Mouse (Mus musculus): Measurements from ENCODE around the gene Gm8906.
"Not testable (repeated sequence)": the region's sequence is repeated elsewhere in the genome, so short reads cannot be mapped to it uniquely, and the experiment has no call there.

Gm8906 gene

GRCm38 (mm10) chr5:11502385-11502784 is at the start of gene Gm8906:
TSS of gene Gm8906 (plus strand) at chr5:11502685.
- DNase-seq (ENCODE audit: low spot score): not testable (repeated sequence)
